Mouse (Mus musculus) CH12.LX (cell line): Measurements from ENCODE around the gene Gm20388.

Experiments used
- CTCF ChIP-seq, 2 experiments: IDR thresholded peaks in 1 of 2; conservative IDR thresholded peaks in 1 of 2; 2 replicates each; pipeline ENCODE4 v1.5.1; 2011 to 2012; ENCODE audit warnings: low read depth in 2 of 2, low read length in 2 of 2, improper control_type of control experiment in 1 of 2, inconsistent platforms in 1 of 2, mild to moderate bottlenecking in 1 of 2, moderate library complexity in 1 of 2
- MYC ChIP-seq: IDR thresholded peaks from 2 replicates; pipeline ENCODE4 v1.6.1; 2011; ENCODE audit warnings: low read depth, mild to moderate bottlenecking, improper control_type of control experiment, low read length
- NRF1 ChIP-seq: IDR thresholded peaks from 2 replicates; pipeline ENCODE4 v1.6.1; 2014; ENCODE audit warnings: low read depth, mild to moderate bottlenecking, inconsistent platforms, low read length, improper control_type of control experiment, moderate library complexity
- POLR2A ChIP-seq: IDR thresholded peaks from 2 replicates; pipeline ENCODE4 v1.6.1; 2011; ENCODE audit warnings: low read depth, mild to moderate bottlenecking, improper control_type of control experiment, low read length
- TBP ChIP-seq: conservative IDR thresholded peaks from 2 replicates; pipeline ENCODE4 v1.6.1; 2011; ENCODE audit warnings: low read depth, low read length, improper control_type of control experiment

DNA sequence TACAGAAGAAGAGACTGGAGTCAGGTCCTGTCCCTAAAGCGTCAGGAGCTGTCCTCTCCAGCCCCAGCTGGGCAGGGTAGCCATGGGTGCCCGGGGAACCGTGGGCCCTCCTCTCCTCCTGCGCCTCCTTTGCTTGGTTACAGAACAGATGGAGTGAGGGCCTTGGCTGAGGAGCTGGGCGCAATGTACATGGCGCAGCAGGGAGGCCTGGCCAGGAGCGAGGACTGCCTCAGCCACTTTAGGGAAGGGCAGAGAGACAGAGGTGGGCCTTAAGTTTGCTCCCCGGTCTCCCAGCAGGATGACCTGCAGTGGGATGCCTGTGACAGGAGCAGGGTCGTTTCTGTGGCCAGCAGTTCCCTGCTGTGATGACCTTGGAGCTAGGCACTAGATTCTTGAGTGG, 381.0 kb downstream of the Gm20388 start:
- TF ChIP-seq TBP (no peak), POLR2A (no peak), CTCF (conservative IDR thresholded peaks at IDR 0.05 in 1 of 2, IDR thresholded peaks at IDR 0.05 in 1 of 2; ENCODE audit: low read depth in 2 of 2, low read length in 2 of 2) (no peak), NRF1 (no peak), MYC (no peak)
